Mouse (Mus musculus): Measurements from ENCODE around the gene Ddx39b.
"Not testable (repeated sequence)": the region's sequence is repeated elsewhere in the genome, so short reads cannot be mapped to it uniquely, and the experiment has no call there.

The Ddx39b gene

DNA sequence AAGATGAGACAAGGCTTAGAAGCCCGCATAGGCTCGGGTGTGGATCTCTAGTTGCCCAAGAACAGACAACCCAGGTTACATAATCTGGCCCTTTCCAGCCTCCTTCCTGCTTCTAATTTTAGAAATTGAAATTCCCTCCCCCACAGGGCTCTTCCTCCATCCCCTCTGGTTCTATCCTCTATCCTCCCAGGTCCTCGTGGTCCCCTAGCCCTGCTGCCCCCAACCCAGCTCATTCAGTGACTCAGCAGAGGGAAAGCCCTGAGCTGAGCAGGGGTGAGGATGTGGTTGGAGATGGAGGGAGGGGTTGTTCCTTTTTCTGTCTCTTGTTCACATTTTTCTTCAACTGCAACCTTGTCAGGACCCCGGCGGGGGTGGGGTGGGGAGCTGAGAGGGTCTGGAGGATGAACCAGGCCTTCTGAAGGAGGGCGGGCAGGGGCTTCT lies 21.9 kb upstream of the Ddx39b start:
- no peak for DNase-seq (ENCODE audit: low read depth, low spot score)

DNA sequence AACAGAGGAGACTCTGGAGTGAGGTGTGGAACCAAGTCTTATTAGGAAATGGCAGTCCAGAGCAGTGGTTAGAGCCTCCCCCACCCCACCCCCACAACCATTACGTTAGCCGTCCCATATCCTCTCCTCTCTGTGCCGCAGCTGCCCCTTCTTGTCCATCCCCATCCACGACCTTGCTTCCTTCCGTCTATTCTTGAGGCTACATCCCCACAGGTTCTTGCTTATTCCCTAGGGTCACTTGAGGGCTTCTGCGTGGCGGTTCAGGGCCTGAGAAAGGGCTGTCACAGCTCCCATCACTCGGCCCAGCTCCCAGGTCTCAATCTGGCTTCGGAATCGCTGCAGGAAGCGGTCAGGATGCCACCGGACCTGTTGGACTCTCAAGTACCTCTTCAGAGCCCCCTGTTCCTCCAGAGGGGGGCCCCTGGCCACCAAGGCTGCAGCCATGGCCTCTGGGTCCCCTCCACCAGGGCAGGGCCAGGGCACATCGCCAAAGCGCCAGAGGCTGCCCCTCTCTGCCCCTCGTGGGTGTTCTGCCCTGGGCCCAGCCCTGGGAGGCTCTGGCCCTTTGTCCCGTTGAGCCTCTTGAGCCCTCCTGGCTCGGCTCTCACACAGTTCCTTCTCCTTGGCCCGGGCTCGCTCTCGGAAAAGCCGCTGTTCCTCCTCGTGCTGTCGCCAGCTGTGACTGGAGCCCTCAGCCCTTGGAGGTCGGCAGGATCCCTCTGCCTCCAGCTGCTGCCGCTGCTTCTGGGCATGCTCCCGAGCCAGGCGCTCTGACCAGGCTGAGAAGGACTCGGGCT lies 21.2 kb upstream of the Ddx39b start, which contains the start of gene Gm16181:
Gene Gm16181, plus strand, starts transcription at position 679 of the 797 bp plus-strand sequence.
- no peak for DNase-seq (ENCODE audit: low read depth, low spot score)

DNA sequence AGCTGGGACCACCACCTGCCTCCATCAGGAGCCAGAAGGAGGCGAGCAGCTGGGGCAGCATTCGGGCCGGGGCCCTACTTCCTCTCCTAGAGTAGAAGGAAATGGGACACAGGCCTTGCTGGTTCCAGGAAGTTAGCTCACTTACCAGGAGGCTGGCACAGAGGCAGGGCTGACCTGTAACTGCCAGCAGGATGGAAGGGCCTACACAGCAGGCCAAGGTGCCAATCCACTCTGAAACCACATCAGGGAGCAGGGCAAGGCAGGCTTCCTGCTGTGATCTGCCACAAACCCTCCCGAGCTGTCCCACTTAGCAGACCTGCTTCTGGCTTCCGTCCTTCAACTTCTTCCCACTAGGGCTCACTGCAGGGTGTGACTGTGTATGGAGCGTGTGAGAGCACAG lies 19.2 kb upstream of the Ddx39b start:
- no peak for DNase-seq (ENCODE audit: low read depth, low spot score)

DNA sequence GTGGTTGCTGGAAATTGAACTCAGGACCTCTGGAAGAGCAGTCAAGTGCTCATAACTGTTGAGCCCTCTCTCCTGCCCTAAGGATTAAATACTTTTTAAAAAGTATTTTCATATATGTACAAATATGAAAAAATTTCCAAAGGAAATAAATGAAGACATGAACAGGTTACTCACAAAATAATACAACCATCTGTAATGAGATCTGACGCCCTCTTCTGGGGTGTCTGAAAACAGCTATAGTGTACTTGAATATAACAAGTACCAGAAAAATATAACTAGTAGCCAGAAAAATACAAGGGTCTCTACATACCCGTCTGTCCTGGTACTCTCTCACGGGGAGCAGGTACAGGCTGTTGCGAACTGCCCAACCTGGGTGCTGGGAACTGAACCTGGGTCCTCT lies 16.9 kb upstream of the Ddx39b start:
- DNase-seq (ENCODE audit: low read depth, low spot score): no peak

DNA sequence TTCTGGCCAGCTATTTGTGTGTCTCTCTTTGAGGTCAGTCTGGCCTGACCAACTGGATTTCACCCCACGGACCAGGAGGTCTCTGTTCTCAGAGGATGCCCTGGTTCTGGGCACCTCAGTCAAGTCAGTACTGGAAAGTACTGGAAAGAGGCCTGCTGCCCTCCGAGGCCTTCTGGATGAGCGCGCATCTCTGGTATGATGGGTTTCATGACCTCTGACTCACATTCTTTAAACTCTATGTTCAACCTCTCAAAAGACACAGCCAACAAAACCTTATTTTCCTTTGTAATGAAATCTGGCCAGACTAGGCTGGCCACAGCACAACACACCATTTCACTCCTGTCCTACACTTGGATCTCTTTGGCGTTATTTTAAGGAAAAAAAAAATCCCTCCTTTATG lies 16.1 kb upstream of the Ddx39b start:
- DNase-seq (ENCODE audit: low read depth, low spot score): no peak

DNA sequence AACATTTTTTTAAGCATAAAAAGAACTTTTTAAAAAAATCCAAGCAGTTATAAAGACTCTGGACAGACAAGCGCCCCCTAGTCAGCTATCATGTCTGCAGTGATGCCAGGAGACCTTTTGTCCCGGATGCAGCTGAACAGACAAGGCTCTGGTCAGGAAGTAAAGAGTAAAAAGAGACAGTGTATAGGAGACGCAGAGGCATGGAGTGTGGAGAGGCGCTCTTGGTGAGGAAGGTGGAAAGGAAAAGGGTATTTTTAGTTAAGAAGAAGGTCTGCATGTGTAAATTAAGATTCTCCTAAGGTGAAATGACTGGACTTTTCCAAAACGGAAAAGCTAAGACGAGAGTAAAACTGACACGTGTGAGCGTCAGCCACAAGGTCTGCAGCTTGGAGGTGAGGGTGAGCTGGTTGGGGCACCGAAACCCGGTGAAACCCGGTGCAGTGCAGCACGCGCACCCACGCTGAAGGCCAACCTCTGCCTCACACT lies 14.9 kb upstream of the Ddx39b start:
- DNase-seq (ENCODE audit: low read depth, low spot score): no peak

DNA sequence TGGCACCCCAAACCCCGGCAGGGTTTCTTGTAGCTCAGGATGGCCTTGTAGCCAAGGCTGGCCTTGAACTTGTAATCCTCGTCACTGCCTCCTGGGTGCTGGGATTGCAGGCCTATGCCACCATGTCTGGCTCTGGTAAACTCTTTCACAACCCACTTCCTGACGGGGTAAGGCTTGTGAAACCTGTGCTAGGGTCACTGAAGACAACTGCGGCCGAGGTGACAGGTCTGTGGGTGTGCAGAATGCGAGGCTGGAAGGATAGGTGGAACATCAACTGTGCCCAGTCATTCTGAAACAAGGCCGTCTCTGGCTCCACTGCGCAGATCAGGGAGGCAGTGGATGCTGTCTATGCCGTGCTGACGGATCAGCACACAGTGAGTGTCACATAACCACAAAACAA lies 10.5 kb upstream of the Ddx39b start:
- DNase-seq (ENCODE audit: low read depth, low spot score): no peak

DNA sequence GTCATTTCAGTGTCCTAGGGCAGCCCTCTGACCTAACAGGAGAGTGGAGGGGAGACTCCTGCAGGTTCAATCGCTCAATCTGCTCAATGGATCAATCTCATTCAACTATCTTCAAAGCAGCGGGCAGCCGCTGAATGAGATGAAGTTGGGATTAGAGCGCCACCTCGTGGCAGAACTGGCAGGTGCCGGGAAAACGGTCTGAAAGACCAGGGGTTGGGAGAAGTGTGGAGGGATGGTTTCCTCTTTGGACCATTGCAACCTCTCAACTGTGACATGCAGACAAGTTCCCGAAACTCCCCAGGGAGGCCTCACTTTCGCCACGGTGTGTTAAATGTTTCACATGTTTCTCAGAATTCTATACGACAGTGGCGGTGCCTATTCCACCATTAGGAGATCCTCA lies 9.5 kb upstream of the Ddx39b start:
- DNase-seq (ENCODE audit: low read depth, low spot score): peak; percentile 34

DNA sequence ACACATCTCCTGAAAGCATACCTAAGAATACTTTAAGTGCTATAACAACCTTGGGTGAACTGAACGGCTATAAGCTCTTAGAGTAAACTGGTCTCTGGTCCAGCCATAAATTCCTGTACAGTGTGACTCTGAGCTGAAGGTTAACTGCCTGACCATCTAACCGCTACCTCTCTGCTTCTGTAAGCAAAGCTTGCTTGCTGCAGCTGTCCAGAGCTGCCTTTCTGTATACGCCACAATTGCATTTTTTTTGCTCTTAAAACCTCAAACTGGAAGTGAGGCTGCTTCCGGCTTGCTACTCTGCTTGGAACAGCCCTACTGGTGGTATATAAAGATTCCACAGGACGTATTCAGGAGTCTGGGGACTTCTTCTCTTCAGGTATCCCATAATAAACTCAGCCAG lies 8.9 kb upstream of the Ddx39b start:
- DNase-seq (ENCODE audit: low read depth, low spot score): no peak

DNA sequence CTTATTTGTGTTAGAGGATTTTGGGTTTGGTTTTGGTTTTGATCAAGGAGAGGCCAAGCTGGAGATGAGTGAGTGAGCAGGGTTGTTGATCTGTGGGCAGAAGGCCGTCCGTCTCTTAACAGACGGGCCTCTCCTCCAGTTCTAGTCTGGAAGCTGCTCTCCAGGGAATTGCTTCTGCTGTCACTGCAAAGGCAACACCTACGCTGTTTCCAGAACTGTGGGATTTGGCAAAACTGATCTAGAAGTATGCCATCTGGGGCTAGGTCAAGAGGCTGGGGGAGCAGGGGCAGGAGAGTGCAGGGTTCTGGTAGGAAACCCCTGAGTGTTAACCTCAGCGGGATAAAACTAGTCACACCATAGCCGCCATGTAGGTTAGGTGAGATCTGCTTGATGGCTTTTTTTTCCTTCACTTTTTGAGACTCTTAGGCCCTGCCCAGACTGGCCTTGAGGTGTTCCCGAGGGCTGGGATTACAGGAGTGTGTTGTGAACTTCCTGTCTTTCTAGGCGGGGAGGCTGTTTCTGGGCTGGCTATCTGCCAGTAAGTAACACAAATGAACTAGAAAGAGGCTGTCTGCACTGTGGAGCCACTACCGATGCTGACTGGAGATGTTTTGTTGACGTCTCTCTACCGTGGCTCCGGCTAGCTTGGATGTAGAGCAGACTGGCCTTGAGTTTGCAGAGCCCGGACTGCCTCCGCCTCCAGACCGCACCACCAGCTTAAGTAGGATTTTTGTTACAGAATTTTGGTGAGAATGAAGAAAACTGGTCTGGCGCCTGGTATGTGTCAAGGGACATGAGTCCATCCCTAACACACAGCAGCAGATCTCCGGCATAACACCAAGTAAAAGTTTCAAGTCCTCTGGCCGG lies 8.2 kb upstream of the Ddx39b start, which contains the start of gene Atp6v1g2:
Gene Atp6v1g2, plus strand, starts transcription at position 547 of the 867 bp plus-strand sequence.
- no peak for DNase-seq (ENCODE audit: low read depth, low spot score)

DNA sequence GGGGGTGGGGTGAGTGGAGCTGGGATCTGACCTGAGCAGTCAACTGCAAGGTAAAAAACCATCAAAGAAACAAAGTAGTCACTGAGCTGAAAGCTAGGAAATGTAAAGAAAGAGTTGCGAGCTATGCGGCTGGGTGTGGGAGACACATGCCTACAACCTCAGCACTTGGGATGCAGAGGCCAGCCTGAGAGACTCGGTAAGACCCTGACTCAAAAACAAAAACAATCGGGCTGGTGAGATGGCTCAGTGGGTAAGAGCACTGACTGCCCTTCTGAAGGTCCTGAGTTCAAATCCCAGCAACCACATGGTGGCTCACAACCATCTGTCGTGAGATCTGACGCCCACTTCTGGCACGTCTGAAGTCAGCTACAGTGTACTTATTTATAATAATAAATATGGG lies 7.5 kb upstream of the Ddx39b start:
- DNase-seq (ENCODE audit: low read depth, low spot score): not testable (repeated sequence)

DNA sequence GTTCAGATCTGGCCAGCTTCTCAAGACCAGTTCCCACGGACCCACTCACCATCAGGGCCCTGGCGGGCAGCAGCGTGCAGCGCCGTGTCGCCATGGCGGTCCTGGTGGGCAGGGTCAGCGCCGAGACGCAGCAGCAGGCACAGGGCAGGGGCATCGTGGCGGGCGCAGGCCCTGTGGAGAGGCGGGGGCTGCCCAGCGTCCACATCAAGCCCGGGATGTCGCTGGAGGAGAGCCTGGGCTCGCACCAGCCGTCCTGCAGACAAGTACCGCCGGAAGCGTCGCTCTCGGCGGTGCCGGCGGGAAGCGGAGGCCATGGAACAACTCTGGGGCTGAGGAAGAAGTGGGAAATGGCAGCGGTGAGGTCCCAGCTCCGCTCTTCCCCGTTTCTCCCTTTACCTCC lies 6.6 kb upstream of the Ddx39b start:
- DNase-seq (ENCODE audit: low read depth, low spot score): no peak

DNA sequence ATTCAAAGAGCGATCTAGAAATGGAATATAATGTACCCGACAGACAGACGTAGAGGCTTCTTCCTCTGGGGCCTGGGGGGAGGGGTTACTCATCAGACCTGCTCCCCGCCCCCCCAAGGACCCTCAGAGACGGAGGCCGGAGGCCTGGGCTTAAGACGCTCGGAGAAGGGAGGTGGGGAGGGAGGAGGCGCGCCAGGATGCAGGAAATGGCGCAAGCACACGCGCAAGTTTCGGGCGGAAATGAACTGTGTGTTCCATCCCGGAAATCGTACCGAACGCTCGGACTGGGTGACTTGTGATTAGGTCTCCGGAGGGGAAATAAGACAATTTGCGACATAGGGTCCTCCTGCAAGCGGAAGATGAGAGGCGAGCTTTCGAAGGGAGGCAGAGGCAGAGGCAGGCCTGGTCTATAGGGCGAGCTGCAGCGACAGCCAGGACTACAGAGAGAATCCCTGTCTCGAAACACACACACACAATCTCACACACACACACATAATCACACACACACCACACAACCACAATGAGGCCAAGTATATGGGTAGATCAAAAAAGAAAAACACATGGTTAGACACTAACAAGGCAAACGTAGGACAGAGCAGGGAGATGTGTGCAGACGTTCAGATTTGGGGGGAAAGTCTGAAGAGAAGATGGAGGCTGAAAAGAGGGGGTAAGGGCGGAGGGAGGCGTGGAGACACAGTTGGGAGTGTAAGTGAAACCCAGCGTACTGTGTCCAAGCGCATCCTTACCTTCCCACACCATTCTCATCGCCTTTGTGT lies 5.7 kb upstream of the Ddx39b start, which contains the start of gene Nfkbil1:
Gene Nfkbil1, minus strand, starts transcription at position 179 of the 776 bp plus-strand sequence.
- peak; percentile 93 for DNase-seq (ENCODE audit: low read depth, low spot score)

DNA sequence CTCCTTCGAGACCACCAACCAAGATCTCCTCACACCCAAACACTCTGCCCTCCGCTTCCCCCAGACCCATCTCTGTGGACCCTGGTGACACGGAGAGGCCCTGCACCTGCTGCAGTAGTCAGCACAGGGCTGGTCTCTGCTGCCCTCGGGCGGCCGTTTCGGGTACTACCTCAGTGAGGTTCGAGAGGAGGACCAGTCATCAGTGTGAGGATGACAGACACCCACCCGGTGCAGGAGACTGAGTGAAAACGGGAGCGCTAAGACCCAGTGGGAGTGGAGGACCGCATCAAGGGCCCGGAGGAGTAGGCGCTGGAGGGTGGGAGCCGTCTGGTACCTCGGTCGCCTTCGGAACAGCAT lies 5.2 kb upstream of the Ddx39b start:
- peak; percentile 84 for DNase-seq (ENCODE audit: low read depth, low spot score)

DNA sequence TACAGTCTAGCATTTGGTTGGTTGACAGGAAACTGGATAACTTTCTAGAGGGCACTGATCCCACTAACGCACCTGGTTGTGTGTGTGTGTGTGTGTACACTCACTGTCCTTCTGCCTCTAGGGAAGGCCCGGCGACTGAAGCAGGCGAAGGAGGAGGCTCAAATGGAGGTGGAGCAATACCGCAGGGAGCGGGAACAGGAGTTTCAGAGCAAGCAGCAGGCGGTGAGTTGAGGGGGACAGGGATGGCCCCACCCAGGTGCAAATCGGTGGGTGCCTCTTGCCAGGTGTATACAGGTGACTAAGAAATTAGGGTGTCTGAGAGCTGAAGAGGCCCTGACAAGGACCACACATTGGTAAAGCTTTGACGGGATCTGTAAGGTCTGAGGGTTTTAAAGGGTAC lies 4.5 kb upstream of the Ddx39b start:
- DNase-seq (ENCODE audit: low read depth, low spot score): no peak

DNA sequence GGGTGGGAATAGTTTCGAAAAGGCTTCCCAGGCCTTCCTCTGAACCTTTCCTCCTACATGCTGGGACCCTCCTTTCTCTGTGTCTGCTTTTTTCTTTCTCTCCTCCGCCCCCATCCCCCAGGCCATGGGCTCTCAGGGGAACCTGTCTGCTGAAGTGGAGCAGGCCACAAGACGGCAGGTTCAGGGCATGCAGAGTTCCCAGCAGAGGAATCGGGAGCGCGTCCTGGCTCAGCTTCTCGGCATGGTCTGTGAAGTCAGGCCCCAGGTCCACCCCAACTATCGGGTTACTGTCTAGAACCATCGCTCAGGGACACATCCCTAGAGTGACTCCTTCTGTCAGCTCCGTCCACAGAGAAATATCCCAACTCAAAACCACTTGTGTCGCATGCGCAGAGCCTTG lies 4.0 kb upstream of the Ddx39b start:
- no peak for DNase-seq (ENCODE audit: low read depth, low spot score)

DNA sequence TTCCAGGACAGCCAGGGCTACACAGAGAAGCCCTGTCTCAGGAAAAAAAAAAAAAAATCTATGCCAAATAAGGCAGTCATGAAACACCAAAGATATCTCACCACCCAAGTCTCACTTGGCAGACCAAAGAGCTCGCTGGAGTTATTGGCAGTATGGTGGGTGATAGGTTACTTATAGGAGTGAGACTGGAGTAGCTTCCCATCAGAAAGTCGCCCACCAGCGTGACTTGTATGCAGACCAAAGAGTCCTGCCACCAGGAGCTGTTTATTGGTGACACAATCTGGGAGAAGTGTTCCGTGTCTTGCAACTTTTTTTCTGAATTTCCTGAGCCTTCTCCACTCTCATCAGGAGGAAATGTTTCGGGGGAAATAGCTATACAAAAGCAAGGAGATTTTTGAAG lies 1.8 kb upstream of the Ddx39b start:
- DNase-seq (ENCODE audit: low read depth, low spot score): no peak

DNA sequence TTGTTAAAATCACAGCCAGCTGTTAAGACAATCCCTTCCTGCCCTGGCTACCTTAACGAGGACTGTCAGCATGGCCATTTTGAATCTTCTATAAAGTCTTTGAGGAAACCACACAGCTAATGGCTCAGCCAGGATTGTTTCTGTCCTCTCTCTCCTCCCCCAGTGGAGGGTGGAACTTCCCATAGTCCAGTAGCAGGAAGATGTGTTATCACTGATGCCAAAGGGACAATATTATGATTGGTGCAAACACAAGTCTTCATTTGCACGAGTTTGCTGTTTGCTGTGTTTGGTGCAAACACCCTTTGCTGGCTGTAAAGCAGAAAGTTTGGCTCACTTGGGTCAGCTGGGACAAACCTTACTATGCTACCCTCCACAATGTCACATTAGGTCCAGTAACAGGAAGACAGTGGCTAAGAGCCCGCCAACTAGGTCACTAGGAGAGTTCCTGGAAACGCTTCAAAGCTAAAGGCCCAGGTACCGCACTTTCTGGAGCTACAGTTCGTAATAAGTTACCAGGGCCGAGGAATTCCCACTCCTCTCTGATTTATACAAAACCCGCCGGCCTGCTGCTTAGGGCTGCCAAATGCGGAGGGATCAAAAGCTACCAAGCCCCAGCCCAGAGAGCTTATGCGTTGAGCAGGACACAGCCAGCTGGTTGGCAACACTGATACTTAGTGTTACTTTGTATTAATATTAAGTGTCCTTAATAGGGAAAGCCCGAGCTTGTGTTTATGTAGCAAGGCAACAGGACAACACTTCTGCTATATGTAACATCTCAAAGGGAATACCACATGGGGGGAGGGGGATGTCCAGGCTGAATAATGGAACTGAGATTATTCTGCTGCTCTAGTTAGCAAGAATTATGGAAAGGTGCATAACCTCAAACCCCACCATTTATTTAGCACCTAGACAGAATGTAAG lies 902 bp upstream of the Ddx39b start:
- DNase-seq (ENCODE audit: low read depth, low spot score): no peak

DNA sequence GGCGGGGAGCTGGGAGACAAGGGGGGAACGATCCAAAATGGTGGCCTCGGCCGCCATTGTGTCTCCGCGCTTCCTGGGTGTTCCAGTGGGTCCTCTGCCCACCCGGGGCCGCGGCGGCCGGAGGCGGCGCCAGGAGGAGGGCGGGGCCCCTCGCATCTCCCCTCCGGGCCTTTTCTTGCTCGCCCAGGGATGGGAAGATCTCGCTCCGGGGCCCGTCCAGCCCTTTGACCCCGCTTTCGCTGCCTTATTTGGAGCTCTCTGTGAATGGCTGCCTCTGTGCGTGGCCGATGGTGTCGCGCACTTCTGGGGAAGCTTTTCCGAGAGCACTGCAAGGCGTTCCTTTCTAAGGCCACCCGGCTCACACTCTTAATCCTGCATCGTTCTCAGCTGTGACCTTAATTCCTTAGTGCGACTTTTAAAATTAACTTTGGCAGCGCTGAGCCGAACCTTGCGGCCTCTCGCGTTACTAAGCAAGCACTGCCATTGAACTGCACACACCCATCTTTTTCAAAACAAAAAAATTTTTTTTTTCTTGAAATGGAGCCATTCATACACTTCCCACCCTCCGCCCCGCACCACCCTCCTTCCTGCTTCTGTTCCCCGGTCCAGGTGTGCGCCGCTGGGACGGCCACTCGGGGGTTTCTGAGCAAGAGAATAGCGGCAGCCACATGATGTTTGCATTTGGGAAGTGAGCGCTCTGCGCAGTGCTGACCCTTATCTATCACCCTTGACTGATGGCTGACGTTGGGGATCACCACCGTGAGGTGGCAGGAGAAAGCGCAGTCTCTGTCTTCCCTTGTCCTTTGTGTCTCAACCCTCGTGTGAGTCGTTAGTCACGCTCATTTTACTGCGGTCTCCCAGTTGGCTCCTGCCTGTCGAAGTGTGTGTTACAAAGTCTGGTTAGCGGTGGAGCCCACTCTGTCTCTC lies 732 bp downstream of the Ddx39b start:
- DNase-seq (ENCODE audit: low read depth, low spot score): no peak

DNA sequence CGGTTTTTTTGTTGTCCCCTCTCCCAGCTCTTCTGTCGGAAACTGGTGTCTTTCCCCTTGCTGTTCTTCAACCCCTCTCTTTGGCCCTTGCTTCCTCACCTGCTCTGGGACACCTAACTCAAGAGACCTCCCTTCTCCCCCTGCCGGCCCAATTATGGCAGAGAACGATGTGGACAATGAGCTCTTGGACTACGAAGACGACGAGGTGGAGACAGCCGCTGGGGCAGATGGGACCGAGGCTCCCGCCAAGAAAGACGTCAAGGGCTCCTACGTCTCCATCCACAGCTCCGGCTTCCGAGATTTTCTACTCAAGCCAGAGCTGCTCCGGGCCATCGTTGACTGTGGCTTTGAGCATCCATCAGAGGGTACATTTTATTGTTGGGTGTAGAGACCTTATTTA lies 1.5 kb downstream of the Ddx39b start:
- no peak for DNase-seq (ENCODE audit: low read depth, low spot score)

Measured in brain, embryonic 18.5 days (tissue).